Mouse (Mus musculus) hindbrain, embryonic 11.5 days (tissue): Measurements from ENCODE around the gene Srpk2. TPM values are rescaled to one million over a fixed set of nuclear protein-coding genes. Genes with fewer than 3 reads are reported as not detected.

Experiments used
- ATAC-seq: fragments of 200-750 bp; cut with Nextera tagmentation; 2 replicates; pipeline ENCODE4 v1.8.0; 2017; ENCODE audit warnings: mild to moderate bottlenecking, moderate TSS enrichment, moderate library complexity; ENCODE audit not compliant: low FRiP score
- DNase-seq: peaks from one replicate; pipeline ENCODE4 v3.0.0-alpha.2; 2015; ENCODE audit warnings: low spot score
- H3K27ac ChIP-seq: fragments of 300-500 bp; sonication (generic); 2 replicates; pipeline ENCODE4 v1.5.1; 2014; ENCODE audit warnings: mild to moderate bottlenecking, low read depth, low read length
- H3K27me3 ChIP-seq: fragments of 300-500 bp; sonication (generic); 2 replicates; pipeline ENCODE4 v1.6.1; 2014; ENCODE audit warnings: mild to moderate bottlenecking, low read length, moderate library complexity, mixed read lengths; ENCODE audit not compliant: control insufficient read depth, insufficient read depth
- H3K36me3 ChIP-seq: fragments of 300-500 bp; sonication (generic); 2 replicates; pipeline ENCODE4 v1.6.1; 2014; ENCODE audit warnings: mild to moderate bottlenecking, low read length, moderate library complexity, mixed read lengths; ENCODE audit not compliant: control insufficient read depth, insufficient read depth
- H3K4me1 ChIP-seq: fragments of 300-500 bp; sonication (generic); replicated peaks from 2 replicates; pipeline ENCODE4 v1.6.1; 2014; ENCODE audit warnings: low read length, mixed read lengths; ENCODE audit not compliant: control insufficient read depth, insufficient read depth
- H3K4me2 ChIP-seq: fragments of 300-500 bp; sonication (generic); replicated peaks from 2 replicates; pipeline ENCODE4 v1.6.1; 2014; ENCODE audit warnings: mild to moderate bottlenecking, low read depth, low read length
- H3K4me3 ChIP-seq: fragments of 300-500 bp; sonication (generic); 2 replicates; pipeline ENCODE4 v1.5.1; 2014; ENCODE audit warnings: low read depth, low read length
- H3K9ac ChIP-seq: fragments of 300-500 bp; sonication (generic); 2 replicates; pipeline ENCODE4 v1.6.1; 2014; ENCODE audit warnings: low read depth, low read length
- H3K9me3 ChIP-seq: fragments of 300-500 bp; sonication (generic); 2 replicates; pipeline ENCODE4 v1.6.1; 2016; ENCODE audit warnings: low read length; ENCODE audit not compliant: control insufficient read depth
- WGBS: fragments of 180-500 bp; shearing (Covaris S2); extraction: QIAGEN DNeasy Blood & Tissue Kit; methylation state at CpG from one replicate; pipeline ENCODE4 v1.1.7; 2014; 5-methylcytosine and 5-hydroxymethylcytosine counted together
- polyA plus RNA-seq: library from polyadenylated mRNA; unstranded; fragments of >200 nt; fragmentation: Nextera tagmentation; extraction: Ambion mirVana; gene quantifications from 2 replicates; pipeline ENCODE4 v1.2.1, GENCODE M21; 2014

The Srpk2 gene
- polyA plus RNA-seq, 1 experiment from 2014 or later = 69.0 TPM

DNA sequence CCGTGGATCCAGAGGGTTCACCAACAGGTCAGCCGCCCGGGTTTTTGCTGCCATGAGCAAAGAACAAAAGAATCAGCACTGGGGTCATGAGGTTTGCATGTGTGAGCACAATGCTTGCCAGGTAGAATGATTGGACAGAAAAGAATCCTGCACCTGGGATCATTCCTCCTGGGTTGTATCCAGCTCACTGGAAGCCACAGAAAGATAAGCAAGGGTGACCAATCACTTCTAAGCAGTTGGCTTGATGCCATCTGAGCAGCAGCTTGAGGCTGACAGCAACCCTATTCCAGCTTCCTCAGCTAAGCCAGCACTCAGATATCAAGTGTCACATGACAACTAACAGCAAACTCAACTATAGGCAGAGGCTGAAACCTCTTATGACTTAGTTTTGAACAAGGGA lies 165.7 kb downstream of the Srpk2 start:
- Histone ChIP-seq H3K9ac (no peak overlapping the region), H3K4me2 (no peak overlapping the region), H3K9me3 (no peaks in the 10 kb centered on the region), H3K4me3 (no peak overlapping the region), H3K36me3 (peaks cover 4% of the 10 kb centered on the region; the same call in 1 of the 2 replicates), H3K4me1 (no peaks in the 10 kb centered on the region; the same call in 1 of the 2 replicates), H3K27me3 (no peaks in the 10 kb centered on the region), H3K27ac (no peak overlapping the region)
- WGBS = 72% methylated on average over 3 of the region's 3 CpGs
- DNase-seq (no peak), ATAC-seq (no peak)

DNA sequence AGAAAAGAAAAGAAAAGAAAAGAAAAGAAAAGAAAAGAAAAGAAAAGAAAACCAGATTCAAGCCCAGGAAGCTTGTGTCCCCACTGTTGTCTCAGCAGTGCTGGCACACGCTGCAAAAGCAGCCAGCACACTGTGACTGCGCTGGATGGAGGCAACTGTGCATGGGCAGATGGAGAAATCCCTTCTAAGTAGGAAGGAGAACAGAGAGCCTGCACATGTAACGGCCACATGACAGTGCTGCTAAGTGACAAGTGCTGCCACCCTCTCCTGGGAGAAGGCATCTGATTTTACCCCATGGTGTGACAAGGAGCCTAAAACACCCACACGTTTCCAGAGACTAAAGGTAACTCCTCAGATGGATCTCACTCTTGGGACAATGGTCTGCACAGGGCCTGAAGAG lies 166.6 kb downstream of the Srpk2 start:
- Histone ChIP-seq H3K27me3 (no peaks in the 10 kb centered on the region), H3K4me1 (no peaks in the 10 kb centered on the region; the same call in 1 of the 2 replicates), H3K9ac (no peak overlapping the region), H3K4me3 (no peak overlapping the region), H3K27ac (no peak overlapping the region), H3K36me3 (peaks cover 4% of the 10 kb centered on the region; the same call in 1 of the 2 replicates), H3K4me2 (no peak overlapping the region), H3K9me3 (no peaks in the 10 kb centered on the region)
- 74% methylated on average over 4 of the region's 4 CpGs for WGBS
- DNase-seq = no peak
- ATAC-seq = no peak

DNA sequence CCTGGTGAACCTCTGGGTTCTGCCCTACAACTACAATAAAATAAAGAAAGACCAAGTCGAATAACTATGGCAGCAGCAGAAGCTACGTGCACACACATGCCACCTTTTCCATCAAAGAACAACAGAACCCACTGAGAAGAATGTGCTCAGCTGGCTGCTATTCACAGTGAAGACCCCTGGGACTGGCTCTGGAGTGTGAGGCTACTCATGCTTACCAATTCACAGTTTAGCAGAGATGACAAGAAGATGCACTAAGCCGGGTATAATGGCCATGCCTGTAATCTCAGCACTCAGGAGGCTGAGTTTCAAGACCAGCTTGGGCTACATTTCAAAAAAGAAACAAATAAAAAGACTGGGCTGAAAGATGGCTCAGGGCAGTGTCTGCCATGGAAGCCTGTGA lies 167.5 kb downstream of the Srpk2 start:
- H3K4me3 ChIP-seq = no peak overlapping the region
- no peaks in the 10 kb centered on the region; the same call in 1 of the 2 replicates for H3K4me1 ChIP-seq
- H3K9me3 ChIP-seq = no peaks in the 10 kb centered on the region
- peak overlapping the region; percentile 60 for H3K27ac ChIP-seq
- H3K4me2 ChIP-seq = no peak overlapping the region
- DNase-seq = peak; percentile 56
- peaks cover 4% of the 10 kb centered on the region; the same call in 1 of the 2 replicates for H3K36me3 ChIP-seq
- ATAC-seq = peak; percentile 71; the same call in 1 of the 2 replicates
- 44% methylated on average over 3 of the region's 3 CpGs for WGBS
- H3K9ac ChIP-seq = no peak overlapping the region
- H3K27me3 ChIP-seq = no peaks in the 10 kb centered on the region

GRCm38 (mm10) chr5:23515038-23515437 lies 169.4 kb downstream of the Srpk2 start:
- H3K9ac ChIP-seq = no peak overlapping the region
- no peak overlapping the region for H3K4me3 ChIP-seq
- no peaks in the 10 kb centered on the region for H3K9me3 ChIP-seq
- no peaks in the 10 kb centered on the region for H3K36me3 ChIP-seq
- 91% methylated on average over 10 of the region's 10 CpGs for WGBS
- no peaks in the 10 kb centered on the region; the same call in 1 of the 2 replicates for H3K4me1 ChIP-seq
- DNase-seq (no peak), ATAC-seq (no peak)
- no peak overlapping the region for H3K27ac ChIP-seq
- H3K27me3 ChIP-seq = no peaks in the 10 kb centered on the region
- no peak overlapping the region for H3K4me2 ChIP-seq

GRCm38 (mm10) chr5:23513468-23513867 lies 170.9 kb downstream of the Srpk2 start:
- DNase-seq (no peak), ATAC-seq (no peak)
- Histone ChIP-seq H3K27me3 (no peaks in the 10 kb centered on the region), H3K9me3 (no peaks in the 10 kb centered on the region), H3K27ac (no peak overlapping the region), H3K4me2 (no peak overlapping the region), H3K9ac (no peak overlapping the region), H3K4me3 (no peak overlapping the region), H3K4me1 (no peaks in the 10 kb centered on the region; the same call in 1 of the 2 replicates), H3K36me3 (no peaks in the 10 kb centered on the region)
- 95% methylated on average over 13 of the region's 13 CpGs for WGBS

DNA sequence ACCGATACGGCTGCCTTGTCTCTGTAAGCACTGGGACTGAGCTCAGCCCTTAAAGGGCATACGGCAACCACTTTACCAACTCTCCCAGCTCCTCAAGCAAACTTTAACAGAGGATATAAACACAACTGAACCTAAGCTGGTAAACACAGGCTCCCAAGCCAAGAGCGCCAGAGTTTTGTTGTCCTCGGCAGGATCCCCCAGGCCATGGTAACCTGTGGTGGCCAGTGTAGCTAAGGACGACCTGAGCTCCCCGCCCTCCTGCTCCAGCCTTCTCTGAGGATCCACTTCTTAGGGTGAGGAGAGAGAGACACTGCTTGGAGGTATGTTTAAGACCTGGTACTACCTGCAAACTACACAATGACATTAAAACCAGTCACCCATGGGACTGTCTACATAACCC lies 171.9 kb downstream of the Srpk2 start:
- Histone ChIP-seq H3K4me2 (no peak overlapping the region), H3K27ac (no peak overlapping the region), H3K9me3 (no peaks in the 10 kb centered on the region), H3K4me3 (no peak overlapping the region), H3K9ac (no peak overlapping the region), H3K4me1 (no peaks in the 10 kb centered on the region; the same call in 1 of the 2 replicates), H3K36me3 (no peaks in the 10 kb centered on the region), H3K27me3 (no peaks in the 10 kb centered on the region)
- ATAC-seq = no peak
- DNase-seq = no peak
- WGBS = over 99% methylated on average over 7 of the region's 7 CpGs

DNA sequence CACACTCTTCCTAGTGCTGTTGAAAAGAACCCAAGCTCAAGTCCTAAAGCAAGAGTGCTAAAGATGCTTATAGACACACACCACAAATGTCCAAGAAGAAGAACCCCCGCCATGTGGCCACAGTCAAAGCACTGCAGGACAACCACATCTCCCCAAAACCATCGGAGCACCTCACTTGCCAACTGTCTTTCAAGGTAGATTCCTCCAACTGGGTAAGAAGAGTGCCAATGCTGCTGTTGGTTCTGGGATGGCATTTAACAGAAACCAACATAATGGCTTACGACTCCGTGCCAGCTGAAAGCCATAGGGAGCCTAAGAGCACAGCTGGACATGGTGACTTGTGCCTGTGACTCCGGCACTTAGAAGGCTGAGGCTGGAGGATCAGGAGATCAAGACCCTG lies 173.0 kb downstream of the Srpk2 start:
- Histone ChIP-seq H3K4me3 (no peak overlapping the region), H3K27me3 (no peaks in the 10 kb centered on the region), H3K4me1 (no peaks in the 10 kb centered on the region), H3K4me2 (no peak overlapping the region), H3K36me3 (no peaks in the 10 kb centered on the region), H3K27ac (no peak overlapping the region), H3K9ac (no peak overlapping the region), H3K9me3 (no peaks in the 10 kb centered on the region)
- ATAC-seq = no peak
- 96% methylated on average over 5 of the region's 5 CpGs for WGBS
- no peak for DNase-seq

DNA sequence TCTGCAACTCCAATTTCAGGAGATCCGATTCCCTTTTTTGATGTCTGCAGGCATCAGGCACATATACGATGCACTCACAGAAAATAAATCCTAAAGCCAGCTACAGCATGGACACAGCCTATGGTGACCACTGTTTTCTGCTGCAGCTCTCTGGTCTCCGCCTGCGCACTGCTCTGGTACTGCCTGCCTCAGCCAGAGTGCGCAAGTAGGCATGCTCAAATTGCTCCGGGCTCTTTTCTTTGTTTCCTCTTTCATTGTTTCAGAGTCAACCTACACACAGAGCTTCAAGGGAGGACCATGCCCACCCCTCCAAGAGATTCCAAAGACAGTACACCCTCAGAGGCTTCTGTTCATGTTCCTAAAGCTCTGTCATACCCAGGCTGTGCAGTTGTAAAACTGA lies 175.8 kb downstream of the Srpk2 start:
- 74% methylated on average over 6 of the region's 6 CpGs for WGBS
- Histone ChIP-seq H3K36me3 (no peaks in the 10 kb centered on the region), H3K27me3 (no peaks in the 10 kb centered on the region), H3K4me3 (no peak overlapping the region), H3K27ac (no peak overlapping the region), H3K4me2 (no peak overlapping the region), H3K4me1 (no peaks in the 10 kb centered on the region), H3K9ac (no peak overlapping the region), H3K9me3 (no peaks in the 10 kb centered on the region)
- DNase-seq = no peak
- peak; percentile 48; the same call in 1 of the 2 replicates for ATAC-seq

- no peak overlapping the region for H3K4me3 ChIP-seq
- no peak overlapping the region for H3K27ac ChIP-seq
- no peak for DNase-seq
- 0 out of 2 replicates have a peak, but pooled peaks cover 4% of the 10 kb centered on the region for H3K36me3 ChIP-seq
- H3K9me3 ChIP-seq = no peaks in the 10 kb centered on the region
- H3K4me1 ChIP-seq = no peaks in the 10 kb centered on the region
- no peak overlapping the region for H3K9ac ChIP-seq
- no peaks in the 10 kb centered on the region for H3K27me3 ChIP-seq
- no peak for ATAC-seq
- 87% methylated on average over 4 of the region's 4 CpGs for WGBS
- no peak overlapping the region for H3K4me2 ChIP-seq
Measured at GRCm38 (mm10) chr5:23507210-23507609, 177.2 kb downstream of the Srpk2 start.
